Mouse (Mus musculus): ENCODE results near the gene 4933411K16Rik.

4933411K16Rik gene

GRCm38 (mm10) chr19:42035456-42036248 lies 16.4 kb upstream of the 4933411K16Rik start, which contains the start of gene Ankrd2:
Ankrd2 (plus strand) TSS chr19:42036000.
- DNase-seq (ENCODE audit: low spot score): peak; percentile 49

- no peak for DNase-seq (ENCODE audit: low spot score)
Measured at GRCm38 (mm10) chr19:42036357-42036756, 15.7 kb upstream of the 4933411K16Rik start.

DNA sequence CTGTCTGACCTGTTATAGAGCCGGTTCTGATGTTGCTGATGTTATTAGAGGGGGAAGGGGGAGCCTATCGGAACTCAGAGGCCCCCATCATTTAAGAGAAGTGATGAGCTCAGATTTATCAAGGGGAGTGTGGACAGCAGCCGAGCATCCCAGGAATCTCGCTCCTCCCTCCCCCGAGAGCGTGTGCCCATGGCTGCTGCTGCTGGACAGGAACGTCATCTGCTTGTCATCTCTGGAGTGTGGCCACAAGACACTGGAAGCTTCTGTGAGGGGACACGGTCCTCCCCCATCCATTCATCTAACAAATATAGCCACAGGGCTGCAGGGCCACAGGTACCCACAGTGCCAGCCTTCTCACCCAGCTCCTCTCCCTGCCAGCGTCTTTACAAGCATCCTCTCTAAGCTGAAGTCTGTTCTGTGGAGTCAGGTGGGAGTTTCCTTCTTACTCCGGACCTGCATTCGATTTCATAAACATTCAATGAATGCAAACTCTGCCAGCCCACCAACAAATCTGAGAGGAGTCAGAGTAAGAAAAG lies 14.8 kb upstream of the 4933411K16Rik start:
- DNase-seq (ENCODE audit: low spot score): no peak

GRCm38 (mm10) chr19:42038310-42038709 lies 13.7 kb upstream of the 4933411K16Rik start:
- DNase-seq (ENCODE audit: low spot score): no peak

GRCm38 (mm10) chr19:42043988-42044387 lies 8.1 kb upstream of the 4933411K16Rik start:
- DNase-seq (ENCODE audit: low spot score): no peak

GRCm38 (mm10) chr19:42045269-42046102 lies 6.6 kb upstream of the 4933411K16Rik start, which contains the start of gene Hoga1:
Hoga1 (plus strand) TSS chr19:42045610.
- DNase-seq (ENCODE audit: low spot score): no peak

DNA sequence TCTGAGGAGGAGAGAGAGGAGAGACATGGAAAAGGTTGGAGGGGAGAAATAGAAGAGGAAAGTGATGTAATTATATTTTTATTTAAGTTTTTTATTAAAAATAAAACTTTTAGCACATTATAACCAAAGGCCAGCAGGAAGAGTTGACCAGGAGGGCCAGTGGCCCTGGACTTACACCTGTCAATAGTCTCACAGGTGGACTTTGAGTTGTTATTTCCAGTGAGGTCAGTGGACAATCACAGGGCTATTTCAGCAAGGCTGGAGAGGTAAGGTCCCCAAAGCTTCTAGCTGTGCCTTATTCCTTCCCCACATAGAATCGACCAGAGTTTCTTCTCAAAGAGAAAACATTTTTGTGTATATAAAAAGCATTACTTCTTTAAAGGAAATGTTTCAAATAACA lies 1.8 kb upstream of the 4933411K16Rik start:
- DNase-seq (ENCODE audit: low spot score): no peak

DNA sequence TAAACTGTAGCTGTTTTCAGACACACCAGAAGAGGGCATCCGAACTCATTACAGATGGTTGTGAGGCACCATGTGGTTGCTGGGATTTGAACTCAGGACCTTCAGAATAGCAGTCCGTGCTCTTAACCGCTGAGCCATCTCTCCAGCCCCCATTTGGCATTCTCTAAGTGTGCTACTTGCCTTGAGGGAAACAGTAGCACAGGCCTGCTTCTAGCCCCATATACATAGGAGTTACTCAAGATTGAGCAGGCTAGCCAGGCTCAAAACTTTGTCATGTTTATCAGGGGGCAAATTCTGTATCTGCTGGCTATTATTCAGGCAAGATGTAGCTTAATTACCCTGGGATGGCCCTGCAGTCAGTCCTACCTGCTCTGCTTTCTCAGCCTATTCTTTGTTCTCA lies 697 bp upstream of the 4933411K16Rik start:
- no peak for DNase-seq (ENCODE audit: low spot score)

- no peak for DNase-seq (ENCODE audit: low spot score)
Measured at GRCm38 (mm10) chr19:42054255-42054654, 2.2 kb downstream of the 4933411K16Rik start.

DNA sequence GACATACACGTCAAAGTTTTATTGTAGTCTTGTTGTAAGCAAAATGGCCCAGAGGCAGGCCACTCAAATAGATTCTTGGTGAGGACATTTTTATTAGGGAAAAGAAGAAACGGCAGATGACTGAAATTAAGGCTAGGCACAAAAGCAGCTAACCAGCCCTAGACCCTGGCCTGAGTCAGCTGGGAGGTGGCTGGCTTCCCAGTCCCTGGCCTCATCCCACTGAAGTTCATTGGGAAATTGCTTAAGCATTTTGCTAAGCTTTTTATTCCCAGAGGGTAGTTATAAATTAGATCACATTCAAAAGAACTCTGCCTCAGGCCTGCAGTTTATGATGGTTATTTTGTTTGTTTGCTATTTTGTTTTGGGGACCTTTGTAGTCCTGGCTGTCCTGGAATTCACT lies 3.8 kb downstream of the 4933411K16Rik start:
- no peak for DNase-seq (ENCODE audit: low spot score)

DNA sequence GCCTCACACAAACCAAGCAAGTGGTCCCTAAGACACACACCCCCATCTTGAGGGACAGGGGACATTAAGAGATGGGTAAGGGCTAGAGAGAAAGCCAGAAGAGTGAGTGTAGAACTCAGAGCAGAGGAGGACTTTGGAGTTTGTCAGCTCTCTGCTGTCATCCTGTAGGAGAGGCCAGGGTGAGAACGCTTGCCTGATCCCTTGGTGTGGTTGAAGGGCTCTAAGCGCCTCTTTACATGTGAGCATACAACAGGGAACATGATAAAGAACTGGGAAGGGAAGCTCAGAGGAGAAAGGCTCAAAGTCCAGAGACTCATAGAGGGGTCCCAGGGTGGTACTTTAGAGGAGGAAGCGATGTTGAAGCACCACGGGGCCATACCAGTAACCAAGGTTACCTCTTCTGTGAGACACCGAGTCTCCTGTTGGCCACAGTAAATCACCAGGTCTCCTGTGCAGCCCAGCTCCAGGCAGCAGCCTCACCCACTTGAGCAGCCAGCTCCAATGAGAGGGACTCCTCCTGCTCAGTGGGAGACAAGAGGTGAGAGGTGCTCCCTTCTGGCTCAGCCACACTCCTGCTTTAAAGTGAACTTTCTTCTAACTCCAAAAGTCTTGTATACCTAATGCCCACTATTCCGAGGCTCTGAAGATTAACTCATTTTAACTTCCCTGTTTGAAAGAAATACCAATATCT lies 4.8 kb downstream of the 4933411K16Rik start:
- no peak for DNase-seq (ENCODE audit: low spot score)

GRCm38 (mm10) chr19:42058426-42058825 lies 6.4 kb downstream of the 4933411K16Rik start:
- no peak for DNase-seq (ENCODE audit: low spot score)

DNA sequence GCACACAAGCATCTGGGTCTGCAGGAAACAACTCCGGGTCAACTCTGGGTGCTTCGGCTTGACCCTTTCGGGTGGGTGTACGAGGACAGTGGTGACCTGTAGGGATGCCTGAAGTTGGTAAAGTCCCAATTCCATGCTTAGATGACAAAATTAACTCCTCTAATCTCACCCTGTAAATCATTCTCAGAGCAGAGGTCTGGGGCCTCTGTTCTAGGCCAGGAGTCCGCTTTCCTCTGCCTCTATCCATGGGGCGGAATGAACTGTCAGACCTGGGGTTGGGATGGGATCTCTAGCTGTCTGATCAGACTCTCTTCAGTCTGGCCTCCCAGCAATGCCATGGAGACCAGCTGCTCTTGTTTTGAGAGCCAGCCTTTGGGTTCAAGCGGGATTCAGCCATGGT lies 9.4 kb downstream of the 4933411K16Rik start:
- no peak for DNase-seq (ENCODE audit: low spot score)

GRCm38 (mm10) chr19:42068441-42069240 lies 16.6 kb downstream of the 4933411K16Rik start:
- no peak for DNase-seq (ENCODE audit: low spot score)

GRCm38 (mm10) chr19:42069241-42069525 lies 17.1 kb downstream of the 4933411K16Rik start:
- DNase-seq (ENCODE audit: low spot score): no peak

GRCm38 (mm10) chr19:42071221-42071620 lies 19.2 kb downstream of the 4933411K16Rik start:
- no peak for DNase-seq (ENCODE audit: low spot score)

DNA sequence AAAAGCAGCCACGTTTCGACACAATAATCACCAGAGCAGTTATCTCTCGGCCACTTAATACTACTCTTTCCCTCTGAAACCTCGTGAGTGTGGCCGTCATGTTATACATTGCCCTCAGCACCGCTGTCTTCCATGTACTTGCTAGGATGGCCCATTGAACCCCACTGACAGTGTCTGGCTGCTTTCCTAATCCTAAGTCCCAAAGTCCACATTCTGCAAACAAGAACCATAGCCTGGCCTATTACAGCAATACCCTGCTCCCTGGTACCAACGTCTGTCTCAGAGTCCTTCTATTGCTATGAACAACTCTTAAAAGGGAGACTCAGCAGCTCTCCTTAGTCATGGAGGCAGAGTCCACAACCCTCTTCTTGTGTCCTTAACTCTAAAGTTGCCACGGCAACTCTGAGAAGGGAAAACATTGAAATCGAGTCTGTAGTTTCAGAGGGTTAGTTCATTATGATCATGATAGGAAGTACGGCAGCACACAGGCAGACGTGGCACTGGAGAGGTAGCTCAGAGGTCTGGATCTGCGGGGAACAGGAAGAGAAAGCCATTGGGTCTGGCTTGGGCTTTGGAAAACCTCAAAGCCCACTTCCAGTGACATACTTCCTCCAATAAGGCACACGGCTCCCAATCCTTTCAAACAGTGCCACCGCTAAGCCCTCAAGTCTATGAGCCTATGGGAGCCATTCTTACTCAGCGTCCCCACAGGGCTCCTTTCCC lies 20.0 kb downstream of the 4933411K16Rik start:
- DNase-seq (ENCODE audit: low spot score): no peak

GRCm38 (mm10) chr19:42072802-42073201 lies 20.8 kb downstream of the 4933411K16Rik start:
- DNase-seq (ENCODE audit: low spot score): no peak

GRCm38 (mm10) chr19:42075051-42075450 lies 23.0 kb downstream of the 4933411K16Rik start:
- DNase-seq (ENCODE audit: low spot score): no peak

DNA sequence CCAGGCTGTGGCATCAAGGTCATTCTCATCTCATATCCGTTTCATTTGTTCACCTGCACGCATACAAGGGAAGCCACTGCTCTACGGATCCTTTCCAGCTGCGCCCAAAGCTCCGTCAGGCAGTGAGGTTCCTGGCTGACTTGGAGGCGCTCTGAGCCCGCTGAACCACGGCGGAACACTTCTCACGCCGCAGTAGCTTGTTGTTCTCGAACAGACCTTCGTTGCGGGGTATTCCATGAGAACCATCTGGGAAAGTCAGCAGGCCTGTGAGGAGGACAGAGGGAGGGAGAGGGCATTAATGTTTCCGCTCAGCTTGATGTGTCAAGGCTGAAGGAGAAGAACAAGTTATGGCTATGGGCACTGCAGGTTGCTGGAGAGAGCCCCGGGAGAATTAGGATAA lies 23.9 kb downstream of the 4933411K16Rik start:
- DNase-seq (ENCODE audit: low spot score): no peak

GRCm38 (mm10) chr19:42078566-42078965 lies 26.5 kb downstream of the 4933411K16Rik start:
- DNase-seq (ENCODE audit: low spot score): no peak

All from urinary bladder, postnatal 10 days (tissue).